In the genomic region with DNA sequence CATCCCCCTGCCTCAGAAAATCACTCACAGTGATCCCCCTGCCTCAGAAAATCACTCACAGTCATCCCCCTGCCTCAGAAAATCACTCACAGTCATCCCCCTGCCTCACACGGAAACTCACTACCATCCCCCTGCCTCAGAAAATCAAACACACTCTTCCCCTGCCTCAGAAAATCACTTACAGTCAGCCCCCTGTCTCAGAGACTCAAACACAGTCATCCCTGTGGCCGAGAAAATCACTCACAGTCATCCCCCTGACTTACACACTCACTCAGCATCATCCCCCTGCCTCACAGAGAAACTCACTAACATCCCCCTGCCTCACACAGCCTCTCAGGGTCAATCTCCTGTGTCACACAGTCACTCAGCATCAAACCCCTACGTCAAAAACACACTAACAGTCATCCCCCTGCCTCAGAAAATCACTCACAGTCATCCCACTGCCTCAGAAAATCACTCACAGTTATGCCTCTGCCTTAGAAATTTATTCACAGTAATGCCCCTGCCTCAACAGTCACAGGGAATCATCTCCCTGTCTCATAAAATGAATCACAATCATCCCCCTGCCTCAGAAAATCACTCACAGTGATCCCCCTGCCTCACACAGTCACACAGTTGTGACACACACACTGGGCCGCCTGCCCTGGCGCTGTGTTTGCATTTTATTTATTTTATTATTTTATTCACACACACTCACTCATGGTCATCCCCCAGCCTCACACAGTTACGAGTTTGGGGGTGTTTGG, we compare ENCODE assay signal across 8 mouse cellular contexts. TPM values are rescaled to one million over a fixed set of nuclear protein-coding genes. Genes with fewer than 3 reads are reported as not detected.
DNase-seq lines count a peak whose midpoint lies in the region; ATAC-seq lines count a peak whose summit lies in the region.
"Not testable (repeated sequence)": the region's sequence is repeated elsewhere in the genome, so short reads cannot be mapped to it uniquely, and the experiment has no call there.

No protein-coding gene starts in this region.

- DNase-seq in 3T3-L1 (ENCODE audit: low read depth, low spot score) = peak; percentile 66
- peak; percentile 40 for DNase-seq in ZHBTc4 (ENCODE audit: low read depth, low spot score)
- peak; percentile 35 for DNase-seq in embryo, embryonic 9.5 days (ENCODE audit: extremely low spot score)
- peak; percentile 3 for DNase-seq in gastrocnemius, postnatal 14 days
- not testable (repeated sequence) for DNase-seq in liver, embryonic 13.5 days; midbrain, embryonic 14.5 days
- peak; percentile 13 for DNase-seq in thymus, postnatal 4 days

- H3K36me3 ChIP-seq in kidney, embryonic 15.5 days; liver, embryonic 13.5 days; midbrain, embryonic 14.5 days (ENCODE audit: control insufficient read depth, insufficient read depth, low read length): not testable (repeated sequence)

- H3K9me3 ChIP-seq in kidney, embryonic 15.5 days (replicated peaks) = peaks cover 13% of the 10 kb centered on the region; the same call in 1 of the 2 replicates
- not testable (repeated sequence) for H3K9me3 ChIP-seq in liver, embryonic 13.5 days (replicated peaks)
- peaks cover 42% of the 10 kb centered on the region for H3K9me3 ChIP-seq in midbrain, embryonic 14.5 days (ENCODE audit: control insufficient read depth, low read length)

- WGBS in kidney, embryonic 15.5 days = 47% methylated on average over 6 of the region's 6 CpGs
- WGBS in liver, embryonic 13.5 days (ENCODE audit: insufficient replicate concordance) = 35% methylated on average over 6 of the region's 6 CpGs
- 25% methylated on average over 6 of the region's 6 CpGs for WGBS in midbrain, embryonic 14.5 days

- H3K27me3 ChIP-seq in kidney, embryonic 15.5 days; liver, embryonic 13.5 days; midbrain, embryonic 14.5 days (ENCODE audit: control insufficient read depth, insufficient read depth, low read length): not testable (repeated sequence)

- not testable (repeated sequence) for ATAC-seq in kidney, embryonic 15.5 days (replicated peaks; ENCODE audit: low FRiP score); liver, embryonic 13.5 days (ENCODE audit: low read depth); midbrain, embryonic 14.5 days (ENCODE audit: low FRiP score, low TSS enrichment)

- not testable (repeated sequence) for H3K4me1 ChIP-seq in kidney, embryonic 15.5 days; liver, embryonic 13.5 days (replicated peaks); midbrain, embryonic 14.5 days (ENCODE audit: control insufficient read depth, insufficient read depth, low read length)

- H3K9ac ChIP-seq in kidney, embryonic 15.5 days; liver, embryonic 13.5 days; midbrain, embryonic 14.5 days (replicated peaks; ENCODE audit: low read length): not testable (repeated sequence)

- intact Hi-C loops in gastrocnemius, postnatal 14 days (cut with DNase I; ENCODE audit: low total_unique reads) = not testable (repeated sequence)

- not testable (repeated sequence) for H3K4me3 ChIP-seq in kidney, embryonic 15.5 days (replicated peaks); liver, embryonic 13.5 days (replicated peaks); midbrain, embryonic 14.5 days (replicated peaks; ENCODE audit: low read depth, low read length)

- H3K4me2 ChIP-seq in kidney, embryonic 15.5 days = 0 out of 2 replicates have a peak overlapping the region, but pooled peaks have one; percentile 23
- H3K4me2 ChIP-seq in liver, embryonic 13.5 days = 0 out of 2 replicates have a peak overlapping the region, but pooled peaks have one; percentile 9
- H3K4me2 ChIP-seq in midbrain, embryonic 14.5 days (ENCODE audit: low read length) = not testable (repeated sequence)

- not testable (repeated sequence) for H3K27ac ChIP-seq in kidney, embryonic 15.5 days; liver, embryonic 13.5 days
- H3K27ac ChIP-seq in midbrain, embryonic 14.5 days (replicated peaks; ENCODE audit: low read depth, low read length) = peak overlapping the region; percentile 58; the same call in 1 of the 2 replicates

RNA-seq across cellular contexts. Expression of a gene that starts 8.6 kb away (rescaled TPM):
- 10 to 100 TPM; 32.5 to 36.1 TPM for total RNA-seq in gastrocnemius, postnatal 14 days (2021)
- polyA plus RNA-seq in kidney, embryonic 15.5 days (2015; fragmentation: Nextera tagmentation; extraction: Ambion mirVana) = 193 and 248 TPM in 2 replicates
- 84.4 and 95.3 TPM in 2 replicates for polyA plus RNA-seq in liver, embryonic 13.5 days (2015; fragmentation: Nextera tagmentation; extraction: Ambion mirVana)
- polyA plus RNA-seq in midbrain, embryonic 14.5 days (2014; fragmentation: Nextera tagmentation; extraction: Ambion mirVana) = 126 and 339 TPM in 2 replicates
